Mouse (Mus musculus) kidney, postnatal 25 days (tissue): ENCODE results near the gene Nol7.

Source experiments
- DNase-seq, 2 experiments: peaks; one replicate each; pipeline ENCODE4 v3.0.0; 2021; ENCODE audit warnings: mixed read lengths in 2 of 2

The Nol7 gene

GRCm38 (mm10) chr13:43398297-43399080, at the start of gene Nol7:
TSS of gene Nol7 (plus strand) at chr13:43398390.
- DNase-seq: peak; percentile 96 to 97

- no peak for DNase-seq
Measured at GRCm38 (mm10) chr13:43349376-43349775, 48.8 kb upstream of the Nol7 start.

GRCm38 (mm10) chr13:43350489-43351169, 47.6 kb upstream of the Nol7 start:
- DNase-seq: no peak

- no peak for DNase-seq
Measured at GRCm38 (mm10) chr13:43353356-43353755, 44.8 kb upstream of the Nol7 start.

- DNase-seq: no peak
Measured at GRCm38 (mm10) chr13:43354362-43354761, 43.8 kb upstream of the Nol7 start.

- DNase-seq: no peak
Measured at GRCm38 (mm10) chr13:43356346-43357125, 41.7 kb upstream of the Nol7 start.

GRCm38 (mm10) chr13:43360534-43360933, 37.7 kb upstream of the Nol7 start:
- DNase-seq: no peak

GRCm38 (mm10) chr13:43362353-43362752, 35.8 kb upstream of the Nol7 start:
- DNase-seq: peak; percentile 75 to 77

- DNase-seq: peak; percentile 92 to 93
Measured at GRCm38 (mm10) chr13:43364985-43365824, 33.0 kb upstream of the Nol7 start, which contains the start of gene Sirt5. TSS of gene Sirt5 (plus strand) at chr13:43365496.

GRCm38 (mm10) chr13:43365825-43366184, 32.4 kb upstream of the Nol7 start:
- DNase-seq: peak in 1 of 2 experiments; percentile 41

GRCm38 (mm10) chr13:43370063-43370462, 28.1 kb upstream of the Nol7 start:
- no peak for DNase-seq

- no peak for DNase-seq
Measured at GRCm38 (mm10) chr13:43372892-43373291, 25.3 kb upstream of the Nol7 start.

GRCm38 (mm10) chr13:43374205-43374604, 24.0 kb upstream of the Nol7 start:
- DNase-seq: no peak

GRCm38 (mm10) chr13:43374918-43375432, 23.2 kb upstream of the Nol7 start:
- DNase-seq: peak in 1 of 2 experiments; percentile 9

- DNase-seq: no peak
Measured at GRCm38 (mm10) chr13:43379989-43380388, 18.2 kb upstream of the Nol7 start.

- no peak for DNase-seq
Measured at GRCm38 (mm10) chr13:43385321-43385720, 12.9 kb upstream of the Nol7 start.

GRCm38 (mm10) chr13:43397700-43398296, 392 bp upstream of the Nol7 start:
- no peak for DNase-seq

GRCm38 (mm10) chr13:43399576-43399975, 1.4 kb downstream of the Nol7 start:
- DNase-seq: no peak

- DNase-seq: no peak
Measured at GRCm38 (mm10) chr13:43412311-43412710, 14.1 kb downstream of the Nol7 start.

GRCm38 (mm10) chr13:43413611-43414010, 15.4 kb downstream of the Nol7 start:
- DNase-seq: peak; percentile 36 to 51

- no peak for DNase-seq
Measured at GRCm38 (mm10) chr13:43415249-43415648, 17.1 kb downstream of the Nol7 start.

- no peak for DNase-seq
Measured at GRCm38 (mm10) chr13:43428436-43428835, 30.2 kb downstream of the Nol7 start.
